Mouse (Mus musculus): ENCODE results near the gene Wipi2.

DNA sequence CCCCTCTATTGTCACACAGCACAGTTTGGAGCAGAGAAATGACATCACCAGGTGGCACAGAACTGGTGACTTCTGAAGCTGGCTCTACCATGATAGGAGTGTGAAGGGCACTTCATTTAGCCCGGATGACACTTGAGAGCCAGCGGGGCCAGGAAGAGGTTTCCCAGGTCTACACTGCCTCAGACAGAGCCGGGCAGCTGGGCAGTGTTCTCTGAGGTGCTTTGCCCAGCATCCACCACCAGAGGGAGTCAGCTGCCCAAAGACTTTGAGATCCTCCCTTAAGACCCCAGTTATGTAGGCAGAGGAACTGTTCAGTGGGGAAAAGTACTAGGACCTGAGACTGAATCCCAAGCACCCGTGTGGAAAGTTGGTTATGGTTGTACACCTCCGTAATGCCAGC is 46.0 kb upstream of the Wipi2 start:
- peak; percentile 85 for TF ChIP-seq CTCF (IDR thresholded peaks at IDR 0.05; ENCODE audit: low read depth)
- no peak for TF ChIP-seq EP300 (IDR thresholded peaks at IDR 0.05; ENCODE audit: low read depth)
